Mouse (Mus musculus): ENCODE data around the gene Trim72. TPM values are rescaled to one million over a fixed set of nuclear protein-coding genes. Genes with fewer than 3 reads are reported as not detected.
"Not testable (repeated sequence)": the region's sequence is repeated elsewhere in the genome, so short reads cannot be mapped to it uniquely, and the experiment has no call there.

The Trim72 gene
- polyA plus RNA-seq, 1 experiment from 2014 or later = 3.6 TPM

- ATAC-seq (ENCODE audit: insufficient number of reproducible peaks, low FRiP score, low TSS enrichment, low read depth) = no peak
- H3K4me1 ChIP-seq = no peaks in the 10 kb centered on the region
- H3K9me3 ChIP-seq (replicated peaks) = no peaks in the 10 kb centered on the region
- H3K36me3 ChIP-seq = no peaks in the 10 kb centered on the region
- no peak overlapping the region for H3K4me2 ChIP-seq (replicated peaks)
- H3K4me3 ChIP-seq (replicated peaks) = no peak overlapping the region
- H3K27ac ChIP-seq (replicated peaks) = no peak overlapping the region
- no peaks in the 10 kb centered on the region for H3K27me3 ChIP-seq
- WGBS = 86% methylated on average over 5 of the region's 5 CpGs
- H3K9ac ChIP-seq = no peak overlapping the region
Observed at GRCm38 (mm10) chr7:128032290-128032988, 28.7 kb downstream of the Trim72 start.

- Histone ChIP-seq H3K36me3 (no peaks in the 10 kb centered on the region), H3K27me3 (no peaks in the 10 kb centered on the region), H3K9ac (no peak overlapping the region), H3K4me3 (replicated peaks) (no peak overlapping the region), H3K4me1 (no peaks in the 10 kb centered on the region), H3K4me2 (replicated peaks) (no peak overlapping the region), H3K9me3 (replicated peaks) (no peaks in the 10 kb centered on the region), H3K27ac (replicated peaks) (no peak overlapping the region)
- ATAC-seq (ENCODE audit: insufficient number of reproducible peaks, low FRiP score, low TSS enrichment, low read depth) = no peak
- WGBS = 98% methylated on average over 3 of the region's 3 CpGs
Observed at GRCm38 (mm10) chr7:128032989-128033293, 29.2 kb downstream of the Trim72 start.

GRCm38 (mm10) chr7:128033616-128034015 lies 29.9 kb downstream of the Trim72 start:
- Histone ChIP-seq H3K9ac (no peak overlapping the region), H3K4me3 (replicated peaks) (no peak overlapping the region), H3K4me1 (no peaks in the 10 kb centered on the region), H3K9me3 (replicated peaks) (no peaks in the 10 kb centered on the region), H3K36me3 (no peaks in the 10 kb centered on the region), H3K27ac (replicated peaks) (no peak overlapping the region), H3K4me2 (replicated peaks) (no peak overlapping the region), H3K27me3 (no peaks in the 10 kb centered on the region)
- no peak for ATAC-seq (ENCODE audit: insufficient number of reproducible peaks, low FRiP score, low TSS enrichment, low read depth)
- 91% methylated on average over 4 of the region's 4 CpGs for WGBS

GRCm38 (mm10) chr7:128042161-128042820 lies 38.5 kb downstream of the Trim72 start:
- ATAC-seq (ENCODE audit: insufficient number of reproducible peaks, low FRiP score, low TSS enrichment, low read depth); H3K27ac ChIP-seq (replicated peaks); H3K4me3 ChIP-seq (replicated peaks); H3K4me2 ChIP-seq (replicated peaks); H3K9me3 ChIP-seq (replicated peaks); H3K27me3 ChIP-seq; H3K4me1 ChIP-seq; H3K36me3 ChIP-seq; H3K9ac ChIP-seq: not testable (repeated sequence)
- WGBS = 81% methylated on average over 15 of the region's 15 CpGs

- WGBS = 63% methylated on average over 4 of the region's 4 CpGs
- ATAC-seq (ENCODE audit: insufficient number of reproducible peaks, low FRiP score, low TSS enrichment, low read depth) = no peak
- no peak overlapping the region for H3K9ac ChIP-seq
Observed at GRCm38 (mm10) chr7:128044142-128044785, 40.5 kb downstream of the Trim72 start.

GRCm38 (mm10) chr7:128045640-128046039 lies 41.9 kb downstream of the Trim72 start:
- no peaks in the 10 kb centered on the region for H3K36me3 ChIP-seq
- H3K4me1 ChIP-seq = no peaks in the 10 kb centered on the region
- no peaks in the 10 kb centered on the region for H3K9me3 ChIP-seq (replicated peaks)
- 67% methylated on average over 2 of the region's 2 CpGs for WGBS
- H3K4me3 ChIP-seq (replicated peaks) = no peak overlapping the region
- H3K27ac ChIP-seq (replicated peaks) = no peak overlapping the region
- H3K27me3 ChIP-seq = no peaks in the 10 kb centered on the region
- no peak overlapping the region for H3K9ac ChIP-seq
- H3K4me2 ChIP-seq (replicated peaks) = no peak overlapping the region
- no peak for ATAC-seq (ENCODE audit: insufficient number of reproducible peaks, low FRiP score, low TSS enrichment, low read depth)

More at GRCm38 (mm10) chr7:128044142-128044785, 40.5 kb downstream of the Trim72 start:
- H3K4me1 ChIP-seq = no peaks in the 10 kb centered on the region
- H3K36me3 ChIP-seq = no peaks in the 10 kb centered on the region
- no peak overlapping the region for H3K27ac ChIP-seq (replicated peaks)
- no peak overlapping the region for H3K4me3 ChIP-seq (replicated peaks)
- no peaks in the 10 kb centered on the region for H3K27me3 ChIP-seq
- H3K4me2 ChIP-seq (replicated peaks) = no peak overlapping the region
- no peaks in the 10 kb centered on the region for H3K9me3 ChIP-seq (replicated peaks)

GRCm38 (mm10) chr7:128048819-128049218 lies 45.1 kb downstream of the Trim72 start:
- Histone ChIP-seq H3K9me3 (replicated peaks) (no peaks in the 10 kb centered on the region), H3K9ac (no peak overlapping the region), H3K4me3 (replicated peaks) (no peak overlapping the region), H3K27ac (replicated peaks) (no peak overlapping the region), H3K4me1 (no peaks in the 10 kb centered on the region), H3K27me3 (no peaks in the 10 kb centered on the region), H3K36me3 (no peaks in the 10 kb centered on the region), H3K4me2 (replicated peaks) (no peak overlapping the region)
- ATAC-seq (ENCODE audit: insufficient number of reproducible peaks, low FRiP score, low TSS enrichment, low read depth) = no peak
- 94% methylated on average over 4 of the region's 4 CpGs for WGBS

- ATAC-seq (ENCODE audit: insufficient number of reproducible peaks, low FRiP score, low TSS enrichment, low read depth) = no peak
- H3K4me3 ChIP-seq (replicated peaks) = no peak overlapping the region
- H3K9ac ChIP-seq = no peak overlapping the region
- no peaks in the 10 kb centered on the region for H3K36me3 ChIP-seq
- H3K4me2 ChIP-seq (replicated peaks) = no peak overlapping the region
- H3K9me3 ChIP-seq (replicated peaks) = no peaks in the 10 kb centered on the region
- no peaks in the 10 kb centered on the region for H3K4me1 ChIP-seq
- no peaks in the 10 kb centered on the region for H3K27me3 ChIP-seq
- H3K27ac ChIP-seq (replicated peaks) = no peak overlapping the region
- 83% methylated on average over 2 of the region's 2 CpGs for WGBS
Observed at GRCm38 (mm10) chr7:128049254-128049653, 45.5 kb downstream of the Trim72 start.

- Histone ChIP-seq H3K4me2 (replicated peaks) (no peak overlapping the region), H3K36me3 (no peaks in the 10 kb centered on the region), H3K4me1 (no peaks in the 10 kb centered on the region), H3K27me3 (no peaks in the 10 kb centered on the region), H3K9ac (no peak overlapping the region), H3K9me3 (replicated peaks) (no peaks in the 10 kb centered on the region), H3K4me3 (replicated peaks) (no peak overlapping the region), H3K27ac (replicated peaks) (no peak overlapping the region)
- ATAC-seq (ENCODE audit: insufficient number of reproducible peaks, low FRiP score, low TSS enrichment, low read depth) = no peak
- WGBS = 57% methylated on average over 4 of the region's 4 CpGs
Observed at GRCm38 (mm10) chr7:128050739-128051138, 47.0 kb downstream of the Trim72 start.

- Histone ChIP-seq H3K27me3 (no peaks in the 10 kb centered on the region), H3K36me3 (no peaks in the 10 kb centered on the region), H3K4me3 (replicated peaks) (no peak overlapping the region), H3K4me1 (no peaks in the 10 kb centered on the region), H3K9ac (no peak overlapping the region), H3K27ac (replicated peaks) (no peak overlapping the region), H3K9me3 (replicated peaks) (no peaks in the 10 kb centered on the region), H3K4me2 (replicated peaks) (no peak overlapping the region)
- no peak for ATAC-seq (ENCODE audit: insufficient number of reproducible peaks, low FRiP score, low TSS enrichment, low read depth)
- WGBS = 68% methylated on average over 5 of the region's 5 CpGs
Observed at GRCm38 (mm10) chr7:128053061-128053460, 49.3 kb downstream of the Trim72 start.

GRCm38 (mm10) chr7:128056917-128057444 lies 53.2 kb downstream of the Trim72 start:
- no peak for ATAC-seq (ENCODE audit: insufficient number of reproducible peaks, low FRiP score, low TSS enrichment, low read depth)
- 62% methylated on average over 3 of the region's 3 CpGs for WGBS

More at GRCm38 (mm10) chr7:128056917-128057444, 53.2 kb downstream of the Trim72 start:
- no peaks in the 10 kb centered on the region for H3K36me3 ChIP-seq
- no peaks in the 10 kb centered on the region for H3K9me3 ChIP-seq (replicated peaks)
- H3K4me2 ChIP-seq (replicated peaks) = no peak overlapping the region
- H3K4me3 ChIP-seq (replicated peaks) = no peak overlapping the region
- no peak overlapping the region for H3K27ac ChIP-seq (replicated peaks)
- no peaks in the 10 kb centered on the region for H3K27me3 ChIP-seq
- no peak overlapping the region for H3K9ac ChIP-seq
- no peaks in the 10 kb centered on the region for H3K4me1 ChIP-seq
